Mouse (Mus musculus) G1E (cell line): ENCODE results near the gene Fam186b.

Source experiments
- CTCF ChIP-seq: IDR thresholded peaks from 2 replicates; pipeline ENCODE4 v1.5.1; 2012; ENCODE audit warnings: low read depth, low read length, inconsistent platforms, mixed read lengths
- POLR2AphosphoS5 ChIP-seq: IDR thresholded peaks from 2 replicates; pipeline ENCODE4 v1.6.1; 2012; ENCODE audit warnings: low read depth, low read length, inconsistent platforms; ENCODE audit not compliant: insufficient replicate concordance

- no peak for TF ChIP-seq CTCF
- TF ChIP-seq POLR2AphosphoS5 = no peak
These were observed 63.7 kb downstream of the Fam186b start for GRCm38 (mm10) chr15:99231998-99232397.
